Mouse (Mus musculus): ENCODE data around the gene Map2k3. TPM values are rescaled to one million over a fixed set of nuclear protein-coding genes. Genes with fewer than 3 reads are reported as not detected.

Map2k3 gene
- polyA plus RNA-seq, 1 experiment from 2014 or later, result 89.4 TPM

- H3K4me2 ChIP-seq (replicated peaks), result no peak overlapping the region
- no peak overlapping the region for H3K27ac ChIP-seq
- no peak for ATAC-seq (ENCODE audit: insufficient number of reproducible peaks, insufficient read depth, low FRiP score, low TSS enrichment)
- H3K4me3 ChIP-seq, result no peak overlapping the region
- H3K4me1 ChIP-seq, result peaks cover 27% of the 10 kb centered on the region
- H3K27me3 ChIP-seq, result no peaks in the 10 kb centered on the region
- WGBS, result 89% methylated on average over 9 of the region's 9 CpGs
- H3K36me3 ChIP-seq, result peaks cover 54% of the 10 kb centered on the region
- H3K9me3 ChIP-seq, result no peaks in the 10 kb centered on the region
- H3K9ac ChIP-seq, result no peak overlapping the region
Observed at GRCm38 (mm10) chr11:60942263-60943015, 10.6 kb downstream of the Map2k3 start.

- Histone ChIP-seq H3K36me3 (peaks cover 79% of the 10 kb centered on the region), H3K4me2 (replicated peaks) (no peak overlapping the region), H3K4me3 (no peak overlapping the region), H3K4me1 (peaks cover 27% of the 10 kb centered on the region), H3K27ac (no peak overlapping the region), H3K9ac (0 out of 2 replicates have a peak overlapping the region, but pooled peaks have one; percentile 15), H3K27me3 (no peaks in the 10 kb centered on the region), H3K9me3 (no peaks in the 10 kb centered on the region)
- ATAC-seq (ENCODE audit: insufficient number of reproducible peaks, insufficient read depth, low FRiP score, low TSS enrichment), result no peak
- WGBS, result 27% methylated on average over 4 of the region's 4 CpGs
Observed at GRCm38 (mm10) chr11:60945003-60945402, 13.2 kb downstream of the Map2k3 start.

- ATAC-seq (ENCODE audit: insufficient number of reproducible peaks, insufficient read depth, low FRiP score, low TSS enrichment), result no peak
- WGBS, result 88% methylated on average over 5 of the region's 5 CpGs
- Histone ChIP-seq H3K4me2 (replicated peaks) (no peak overlapping the region), H3K27ac (no peak overlapping the region), H3K27me3 (no peaks in the 10 kb centered on the region), H3K4me1 (peaks cover 8% of the 10 kb centered on the region; the same call in 1 of the 2 replicates), H3K9me3 (no peaks in the 10 kb centered on the region), H3K4me3 (no peak overlapping the region), H3K9ac (no peak overlapping the region), H3K36me3 (peaks cover 52% of the 10 kb centered on the region)
Observed at GRCm38 (mm10) chr11:60951896-60952295, 20.1 kb downstream of the Map2k3 start.

- Histone ChIP-seq H3K27ac (no peak overlapping the region), H3K9me3 (no peaks in the 10 kb centered on the region), H3K27me3 (no peaks in the 10 kb centered on the region), H3K4me3 (no peak overlapping the region), H3K9ac (no peak overlapping the region), H3K4me1 (peaks cover 8% of the 10 kb centered on the region; the same call in 1 of the 2 replicates), H3K4me2 (replicated peaks) (no peak overlapping the region), H3K36me3 (peaks cover 47% of the 10 kb centered on the region)
- ATAC-seq (ENCODE audit: insufficient number of reproducible peaks, insufficient read depth, low FRiP score, low TSS enrichment), result no peak
- WGBS, result 93% methylated on average over 3 of the region's 3 CpGs
Observed at GRCm38 (mm10) chr11:60952362-60952761, 20.5 kb downstream of the Map2k3 start.

GRCm38 (mm10) chr11:60952986-60953385 lies 21.2 kb downstream of the Map2k3 start:
- Histone ChIP-seq H3K27me3 (no peaks in the 10 kb centered on the region), H3K9me3 (no peaks in the 10 kb centered on the region), H3K4me1 (peaks cover 8% of the 10 kb centered on the region; the same call in 1 of the 2 replicates), H3K27ac (no peak overlapping the region), H3K4me2 (replicated peaks) (no peak overlapping the region), H3K9ac (no peak overlapping the region), H3K4me3 (no peak overlapping the region), H3K36me3 (peaks cover 41% of the 10 kb centered on the region)
- WGBS, result 92% methylated on average over 6 of the region's 6 CpGs
- no peak for ATAC-seq (ENCODE audit: insufficient number of reproducible peaks, insufficient read depth, low FRiP score, low TSS enrichment)

GRCm38 (mm10) chr11:60953803-60954202 lies 22.0 kb downstream of the Map2k3 start:
- Histone ChIP-seq H3K9ac (no peak overlapping the region), H3K4me1 (peaks cover 8% of the 10 kb centered on the region; the same call in 1 of the 2 replicates), H3K9me3 (no peaks in the 10 kb centered on the region), H3K27ac (no peak overlapping the region), H3K4me3 (no peak overlapping the region), H3K4me2 (replicated peaks) (peak overlapping the region; percentile 18; the same call in 1 of the 2 replicates), H3K36me3 (peaks cover 33% of the 10 kb centered on the region), H3K27me3 (no peaks in the 10 kb centered on the region)
- ATAC-seq (ENCODE audit: insufficient number of reproducible peaks, insufficient read depth, low FRiP score, low TSS enrichment), result peak; percentile 95
- 5% methylated on average over 15 of the region's 15 CpGs for WGBS

GRCm38 (mm10) chr11:60954255-60955104 lies 22.6 kb downstream of the Map2k3 start:
- Histone ChIP-seq H3K27ac (no peak overlapping the region), H3K9me3 (no peaks in the 10 kb centered on the region), H3K4me1 (peaks cover 8% of the 10 kb centered on the region; the same call in 1 of the 2 replicates), H3K36me3 (peaks cover 26% of the 10 kb centered on the region), H3K9ac (no peak overlapping the region), H3K27me3 (no peaks in the 10 kb centered on the region), H3K4me2 (replicated peaks) (0 out of 2 replicates have a peak overlapping the region, but pooled peaks have one; percentile 18), H3K4me3 (no peak overlapping the region)
- no peak for ATAC-seq (ENCODE audit: insufficient number of reproducible peaks, insufficient read depth, low FRiP score, low TSS enrichment)
- 73% methylated on average over 10 of the region's 10 CpGs for WGBS

GRCm38 (mm10) chr11:60955621-60956383 lies 24.0 kb downstream of the Map2k3 start:
- ATAC-seq (ENCODE audit: insufficient number of reproducible peaks, insufficient read depth, low FRiP score, low TSS enrichment), result no peak
- WGBS, result 79% methylated on average over 9 of the region's 9 CpGs
- Histone ChIP-seq H3K27ac (no peak overlapping the region), H3K9ac (no peak overlapping the region), H3K36me3 (peaks cover 17% of the 10 kb centered on the region), H3K4me1 (peaks cover 8% of the 10 kb centered on the region; the same call in 1 of the 2 replicates), H3K27me3 (no peaks in the 10 kb centered on the region), H3K4me3 (no peak overlapping the region), H3K4me2 (replicated peaks) (no peak overlapping the region), H3K9me3 (no peaks in the 10 kb centered on the region)

GRCm38 (mm10) chr11:60958948-60959347 lies 27.1 kb downstream of the Map2k3 start:
- H3K9me3 ChIP-seq, result no peaks in the 10 kb centered on the region
- H3K9ac ChIP-seq, result no peak overlapping the region
- H3K36me3 ChIP-seq, result no peaks in the 10 kb centered on the region
- H3K4me1 ChIP-seq, result peaks cover 5% of the 10 kb centered on the region; the same call in 1 of the 2 replicates
- H3K4me2 ChIP-seq (replicated peaks), result no peak overlapping the region
- no peak overlapping the region for H3K4me3 ChIP-seq
- H3K27ac ChIP-seq, result no peak overlapping the region
- WGBS, result 85% methylated on average over 4 of the region's 4 CpGs
- no peaks in the 10 kb centered on the region for H3K27me3 ChIP-seq
- ATAC-seq (ENCODE audit: insufficient number of reproducible peaks, insufficient read depth, low FRiP score, low TSS enrichment), result no peak

- no peak overlapping the region for H3K4me3 ChIP-seq
- no peak for ATAC-seq (ENCODE audit: insufficient number of reproducible peaks, insufficient read depth, low FRiP score, low TSS enrichment)
- no peaks in the 10 kb centered on the region for H3K27me3 ChIP-seq
- no peaks in the 10 kb centered on the region for H3K4me1 ChIP-seq
- no peaks in the 10 kb centered on the region for H3K36me3 ChIP-seq
- H3K4me2 ChIP-seq (replicated peaks), result no peak overlapping the region
- no peak overlapping the region for H3K27ac ChIP-seq
- H3K9ac ChIP-seq, result no peak overlapping the region
- 61% methylated on average over 1 of the region's 1 CpGs for WGBS
- no peaks in the 10 kb centered on the region for H3K9me3 ChIP-seq
Observed at GRCm38 (mm10) chr11:60961176-60961575, 29.3 kb downstream of the Map2k3 start.

GRCm38 (mm10) chr11:60962709-60963108 lies 30.9 kb downstream of the Map2k3 start:
- Histone ChIP-seq H3K4me1 (peaks cover 7% of the 10 kb centered on the region; the same call in 1 of the 2 replicates), H3K27ac (no peak overlapping the region), H3K9ac (no peak overlapping the region), H3K9me3 (no peaks in the 10 kb centered on the region), H3K4me2 (replicated peaks) (no peak overlapping the region), H3K4me3 (no peak overlapping the region), H3K27me3 (no peaks in the 10 kb centered on the region), H3K36me3 (no peaks in the 10 kb centered on the region)
- ATAC-seq (ENCODE audit: insufficient number of reproducible peaks, insufficient read depth, low FRiP score, low TSS enrichment), result no peak
- WGBS, result 83% methylated on average over 5 of the region's 5 CpGs
